8 mouse cellular contexts compared by ENCODE assay signal in the genomic region with DNA sequence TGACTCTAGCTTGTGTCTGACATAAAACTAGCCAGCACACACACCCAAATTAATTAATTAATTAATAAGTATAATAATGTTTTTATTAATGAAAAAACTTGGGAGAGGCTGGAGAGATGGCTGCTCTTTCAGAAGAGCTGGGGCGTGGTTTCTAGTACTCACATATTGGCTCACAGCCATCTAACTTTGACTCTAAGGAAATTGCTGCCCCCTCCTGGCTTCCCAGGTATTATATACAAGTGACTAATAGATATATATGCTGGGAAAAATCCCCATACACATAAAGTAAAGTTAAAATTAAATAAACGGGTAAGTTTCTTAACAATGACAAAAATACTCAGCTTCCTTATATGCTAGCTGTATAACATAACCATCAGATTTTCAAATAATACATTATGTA. TPM values are rescaled to one million over a fixed set of nuclear protein-coding genes. Genes with fewer than 3 reads are reported as not detected.
A peak's percentile ranks its signal among the peaks of the same experiment; 100 is the strongest.
DNase-seq lines count a peak whose midpoint lies in the region; ATAC-seq and TF ChIP-seq lines count a peak whose summit lies in the region.

No protein-coding gene starts in this region.

- no peak overlapping the region for H3K4me3 ChIP-seq in heart, postnatal 0 days (ENCODE audit: low read depth, low read length)

- WGBS in heart, postnatal 0 days = 56% methylated on average over 2 of the region's 2 CpGs

- H3K9me3 ChIP-seq in heart, postnatal 0 days (replicated peaks; ENCODE audit: control insufficient read depth, low read length) = no peaks in the 10 kb centered on the region

- H3K4me1 ChIP-seq in heart, postnatal 0 days (ENCODE audit: control insufficient read depth, insufficient read depth) = no peaks in the 10 kb centered on the region

- no peaks in the 10 kb centered on the region for H3K27me3 ChIP-seq in heart, postnatal 0 days (ENCODE audit: control insufficient read depth, insufficient read depth, low read length)

- H3K36me3 ChIP-seq in heart, postnatal 0 days (replicated peaks; ENCODE audit: control insufficient read depth, insufficient read depth, low read length) = peaks cover 43% of the 10 kb centered on the region

- TF ChIP-seq CTCF in heart, postnatal 0 days (IDR thresholded peaks at IDR 0.05; ENCODE audit: low read depth) = peak; percentile 48

- no peak for TF ChIP-seq EP300 in heart, postnatal 0 days (IDR thresholded peaks at IDR 0.05; ENCODE audit: low read depth)

- DNase-seq in heart, postnatal 0 days (ENCODE audit: low spot score) = peak; percentile 72
- no peak for DNase-seq in heart, postnatal 25 days (ENCODE audit: low spot score)
- peak; percentile 16 to 20 for DNase-seq in urinary bladder, postnatal 36 days (ENCODE audit: low spot score in 2 of 2)
- DNase-seq in urinary bladder, adult 18-20 months (ENCODE audit: low spot score in 2 of 2) = no peak
- DNase-seq in kidney, postnatal 10 days = peak; percentile 69
- DNase-seq in left cerebral cortex, adult 9 months (ENCODE audit: low spot score in 2 of 2) = no peak
- no peak for DNase-seq in right cerebral cortex, postnatal 14 days
- no peak for DNase-seq in layer of hippocampus, adult 18-20 months (ENCODE audit: low spot score in 2 of 2)

- no peak for ATAC-seq in heart, postnatal 0 days (ENCODE audit: insufficient read depth, low read depth)

- no peak overlapping the region for H3K4me2 ChIP-seq in heart, postnatal 0 days (ENCODE audit: low read depth, low read length)

- no peak overlapping the region for H3K9ac ChIP-seq in heart, postnatal 0 days (replicated peaks; ENCODE audit: low read depth, low read length)

- no peak overlapping the region for H3K27ac ChIP-seq in heart, postnatal 0 days (ENCODE audit: low read depth)

- intact Hi-C loops in heart, postnatal 25 days (cut with DNase I) = no loop called here

RNA-seq across cellular contexts. Expression of gene Pcsk7, which starts 28.4 kb away (rescaled TPM):
- 31.7 and 57.1 TPM in 2 replicates for total RNA-seq in heart, postnatal 0 days (2014; rRNA removed; ENCODE audit: low replicate concordance)
- polyA plus RNA-seq in heart, postnatal 0 days (2015; fragmentation: Nextera tagmentation; extraction: Ambion mirVana) = 12.0 and 15.0 TPM in 2 replicates
- total RNA-seq in heart, postnatal 25 days (2021) = 10 to 100 TPM; 17.1 to 18.9 TPM
- 10 to 100 TPM; 21.4 to 23.1 TPM for total RNA-seq in layer of hippocampus, adult 18-20 months (2021)

RNA-seq across cellular contexts. Expression of gene Rnf214, which starts 28.8 kb away (rescaled TPM):
- total RNA-seq in heart, postnatal 0 days (2014; rRNA removed; ENCODE audit: low replicate concordance) = 27.4 and 42.9 TPM in 2 replicates
- 30.5 and 32.4 TPM in 2 replicates for polyA plus RNA-seq in heart, postnatal 0 days (2015; fragmentation: Nextera tagmentation; extraction: Ambion mirVana)
- total RNA-seq in heart, postnatal 25 days (2021) = 10 to 100 TPM; 30.6 to 31.4 TPM
- total RNA-seq in layer of hippocampus, adult 18-20 months (2021) = 10 to 100 TPM; 71.8 to 73.2 TPM

RNA-seq across cellular contexts. Expression of gene Bace1, which starts 39.5 kb away (rescaled TPM):
- total RNA-seq in heart, postnatal 0 days (2014; rRNA removed; ENCODE audit: low replicate concordance) = 29.0 and 52.6 TPM in 2 replicates
- 16.7 and 17.8 TPM in 2 replicates for polyA plus RNA-seq in heart, postnatal 0 days (2015; fragmentation: Nextera tagmentation; extraction: Ambion mirVana)
- total RNA-seq in heart, postnatal 25 days (2021) = 10 to 100 TPM; 31.6 to 33.1 TPM
- total RNA-seq in layer of hippocampus, adult 18-20 months (2021) = 10 to 100 TPM; 79.9 to 88.1 TPM

RNA-seq across cellular contexts. Expression of gene Cep164, which starts 49.4 kb away (rescaled TPM):
- 15.7 and 29.8 TPM in 2 replicates for total RNA-seq in heart, postnatal 0 days (2014; rRNA removed; ENCODE audit: low replicate concordance)
- 7.0 and 9.4 TPM in 2 replicates for polyA plus RNA-seq in heart, postnatal 0 days (2015; fragmentation: Nextera tagmentation; extraction: Ambion mirVana)
- 1 to 10 TPM; 5.8 to 6.4 TPM for total RNA-seq in heart, postnatal 25 days (2021)
- total RNA-seq in layer of hippocampus, adult 18-20 months (2021) = 10 to 100 TPM; 11.3 to 13.2 TPM

RNA-seq across cellular contexts. Expression of gene Tagln, which starts 57.9 kb away (rescaled TPM):
- 65.0 and 610 TPM in 2 replicates for total RNA-seq in heart, postnatal 0 days (2014; rRNA removed; ENCODE audit: low replicate concordance)
- polyA plus RNA-seq in heart, postnatal 0 days (2015; fragmentation: Nextera tagmentation; extraction: Ambion mirVana) = 54.5 and 65.2 TPM in 2 replicates
- total RNA-seq in heart, postnatal 25 days (2021) = 10 to 100 TPM; 45.4 to 93.0 TPM
- total RNA-seq in layer of hippocampus, adult 18-20 months (2021) = 1 to 10 TPM; 3.4 to 8.3 TPM

Comparison
In these comparisons a context has a peak if more than half of its experiments do, and no peak if none do; other contexts are left out.
1. DNase-seq: peak in heart, postnatal 0 days (single experiment), urinary bladder, postnatal 36 days (2 of 2) and kidney, postnatal 10 days (single experiment); none in heart, postnatal 25 days (single experiment), urinary bladder, adult 18-20 months (0 of 2), left cerebral cortex, adult 9 months (0 of 2), right cerebral cortex, postnatal 14 days (single experiment) and layer of hippocampus, adult 18-20 months (0 of 2).